Mouse (Mus musculus) thymus, postnatal 0 days (tissue): ENCODE measurements around the gene Trem3. TPM values are rescaled to one million over a fixed set of nuclear protein-coding genes. Genes with fewer than 3 reads are reported as not detected.

ENCODE experiments used
- DNase-seq: peaks from one replicate; pipeline ENCODE4 v3.0.0-alpha.2; 2015; ENCODE audit warnings: low spot score
- polyA plus RNA-seq: library from polyadenylated mRNA; unstranded; fragments of >200 nt; fragmentation: Nextera tagmentation; extraction: Ambion mirVana; gene quantifications from 2 replicates; pipeline ENCODE4 v1.2.1, GENCODE M21; 2015

Trem3 gene
- polyA plus RNA-seq, 1 experiment from 2014 or later, result 0.14 TPM

DNA sequence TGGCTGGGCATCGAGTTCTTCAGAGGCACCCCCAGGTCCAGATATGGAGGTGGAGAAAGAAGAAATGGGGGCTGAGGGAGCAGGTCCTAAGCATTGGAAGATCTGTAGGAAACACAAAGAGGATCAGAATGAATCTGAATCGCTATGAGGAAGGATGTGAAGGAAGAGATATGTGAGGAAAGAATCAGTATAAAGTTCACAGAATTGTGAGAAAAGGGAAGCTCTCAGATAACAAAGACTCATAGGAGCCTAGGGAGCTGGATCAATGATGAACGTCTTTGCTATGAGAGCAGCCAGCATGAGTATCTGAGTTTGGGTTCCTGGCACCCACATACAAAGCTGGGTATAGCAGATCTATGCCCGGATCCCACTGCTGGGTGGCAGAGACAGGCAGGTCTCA lies 22.3 kb downstream of the Trem3 start:
- DNase-seq, result no peak

DNA sequence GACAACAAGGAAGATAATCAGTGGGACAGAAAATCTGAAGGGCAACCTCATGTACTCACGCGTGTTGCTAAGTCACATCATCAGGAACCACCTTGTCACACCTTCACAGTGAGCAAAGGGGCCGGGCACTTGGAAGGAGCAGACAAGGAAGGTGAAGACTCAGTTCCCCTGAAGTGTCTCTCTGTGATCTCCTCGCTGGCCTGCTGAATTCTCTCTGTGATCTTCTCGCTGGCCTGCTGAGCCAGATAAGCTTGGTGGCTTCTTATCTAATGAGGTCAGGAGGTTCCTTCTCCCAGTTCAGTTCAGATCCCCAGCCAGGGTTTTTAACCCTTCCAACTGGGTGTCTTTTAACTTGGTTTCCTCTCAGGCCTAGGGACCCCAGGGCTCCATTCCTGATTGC lies 24.6 kb downstream of the Trem3 start:
- no peak for DNase-seq

DNA sequence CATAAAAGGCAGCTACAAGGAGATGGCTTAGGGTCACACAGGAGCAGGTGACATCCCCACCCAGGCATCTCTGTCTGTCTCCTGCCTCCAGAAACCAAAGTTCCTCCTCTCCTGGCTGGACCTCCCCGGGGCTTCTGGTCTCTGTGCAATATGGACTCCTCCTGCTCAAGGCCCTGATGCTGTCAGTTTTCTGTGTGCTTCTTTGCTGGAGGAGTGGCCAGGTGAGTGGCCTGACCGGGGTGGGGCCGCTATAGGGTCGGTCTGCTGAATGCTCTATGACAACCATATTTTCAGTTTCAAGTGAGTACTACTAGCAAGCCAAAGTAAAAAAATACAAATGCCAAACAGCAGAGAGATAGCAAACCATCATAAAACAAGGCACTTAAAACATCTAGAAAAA lies 25.0 kb downstream of the Trem3 start:
- DNase-seq, result no peak

DNA sequence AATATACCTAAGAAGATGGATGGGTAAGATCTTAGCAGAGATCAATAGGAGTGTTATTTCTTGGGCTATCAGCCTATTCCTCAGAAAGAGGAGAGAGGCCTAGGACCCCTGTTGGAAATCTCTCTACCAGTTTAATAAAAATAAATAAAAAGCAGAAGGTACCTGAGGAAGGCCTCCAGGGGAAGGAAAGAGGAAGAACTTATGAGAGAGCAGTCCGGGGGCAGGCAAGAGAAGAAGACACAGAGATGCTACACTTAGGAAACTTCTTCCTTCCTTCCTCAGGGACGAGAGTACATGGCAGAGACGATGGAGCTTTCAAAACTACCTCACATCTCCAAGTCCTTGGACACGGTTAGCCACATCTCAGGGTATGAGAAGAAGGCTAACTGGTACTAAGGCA lies 26.5 kb downstream of the Trem3 start:
- no peak for DNase-seq

DNA sequence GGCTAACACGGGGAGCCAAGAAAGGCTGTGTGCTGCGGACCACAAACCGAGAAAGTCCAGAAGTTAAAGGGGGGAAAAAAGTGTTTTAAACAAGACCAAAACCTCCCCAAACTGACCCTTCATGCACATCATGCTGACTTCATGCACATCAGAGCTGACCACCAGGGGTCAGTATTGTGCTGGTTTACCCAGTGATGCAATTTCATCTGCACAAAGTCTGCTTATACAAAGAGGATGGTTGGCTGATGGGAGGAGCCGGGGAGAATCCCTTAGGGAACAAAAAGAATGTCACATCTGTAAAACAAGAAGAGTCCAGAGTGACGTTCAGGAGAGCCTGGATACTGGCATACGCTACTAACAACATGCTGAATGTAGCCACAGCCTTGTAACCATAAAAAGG lies 27.3 kb downstream of the Trem3 start:
- DNase-seq, result peak; percentile 77

DNA sequence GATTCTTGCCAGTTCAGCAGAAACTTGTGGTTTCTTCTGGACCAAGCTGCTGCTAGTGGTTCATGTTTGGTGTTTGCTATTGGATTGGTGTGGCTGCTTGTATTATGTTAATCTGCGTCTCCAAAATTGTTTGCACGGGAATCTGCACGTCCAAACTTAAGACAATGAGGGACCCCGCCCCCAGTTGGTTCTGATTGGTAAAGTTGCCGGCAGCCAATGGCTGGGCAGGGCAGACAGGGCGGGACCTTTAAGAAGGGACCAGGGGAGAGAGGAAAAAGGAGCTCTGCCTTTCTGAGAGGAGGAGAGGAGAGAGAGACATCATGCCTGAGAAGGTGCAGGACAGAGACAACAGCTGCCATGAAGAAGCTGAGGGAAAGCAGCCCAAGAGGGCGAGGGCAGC lies 28.2 kb downstream of the Trem3 start:
- DNase-seq, result no peak

DNA sequence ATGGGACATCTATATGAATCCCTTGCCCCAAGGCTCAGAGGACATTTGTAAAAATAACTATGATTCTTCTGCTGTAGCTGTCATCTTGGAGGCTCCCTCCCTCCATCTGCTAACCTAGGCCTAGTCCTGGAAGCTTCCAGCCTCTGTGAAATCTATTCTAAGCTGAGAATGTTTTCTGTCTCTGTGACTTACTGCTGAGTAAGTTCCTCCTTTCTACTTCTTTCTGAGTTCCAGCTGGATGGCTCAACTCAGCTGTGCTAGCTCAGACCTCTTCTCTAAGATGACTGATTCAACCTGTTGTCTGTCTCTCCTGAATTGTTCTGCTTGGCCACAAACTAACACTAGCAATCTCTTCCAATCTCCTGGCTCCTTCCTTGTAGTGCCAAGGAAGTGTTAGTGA lies 30.8 kb downstream of the Trem3 start:
- DNase-seq, result no peak

DNA sequence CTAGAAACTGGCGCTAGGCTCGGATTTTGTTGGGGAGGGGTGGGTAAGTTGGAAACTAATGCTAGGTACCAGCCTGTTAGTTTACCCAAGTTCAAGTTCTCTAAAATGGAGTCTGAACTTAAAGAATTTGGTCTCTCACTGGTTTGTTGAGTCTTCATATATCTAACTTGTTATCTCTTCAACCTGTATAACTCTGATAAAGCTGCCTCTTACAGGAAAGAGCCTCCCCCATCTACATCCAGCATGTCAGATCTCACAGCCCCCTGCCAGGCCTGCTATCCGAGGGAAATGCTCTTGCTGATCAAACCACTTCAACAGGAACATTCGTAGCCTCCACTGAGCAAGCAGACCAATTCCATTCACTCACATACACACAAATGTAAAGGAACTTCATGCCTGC lies 31.4 kb downstream of the Trem3 start:
- no peak for DNase-seq

DNA sequence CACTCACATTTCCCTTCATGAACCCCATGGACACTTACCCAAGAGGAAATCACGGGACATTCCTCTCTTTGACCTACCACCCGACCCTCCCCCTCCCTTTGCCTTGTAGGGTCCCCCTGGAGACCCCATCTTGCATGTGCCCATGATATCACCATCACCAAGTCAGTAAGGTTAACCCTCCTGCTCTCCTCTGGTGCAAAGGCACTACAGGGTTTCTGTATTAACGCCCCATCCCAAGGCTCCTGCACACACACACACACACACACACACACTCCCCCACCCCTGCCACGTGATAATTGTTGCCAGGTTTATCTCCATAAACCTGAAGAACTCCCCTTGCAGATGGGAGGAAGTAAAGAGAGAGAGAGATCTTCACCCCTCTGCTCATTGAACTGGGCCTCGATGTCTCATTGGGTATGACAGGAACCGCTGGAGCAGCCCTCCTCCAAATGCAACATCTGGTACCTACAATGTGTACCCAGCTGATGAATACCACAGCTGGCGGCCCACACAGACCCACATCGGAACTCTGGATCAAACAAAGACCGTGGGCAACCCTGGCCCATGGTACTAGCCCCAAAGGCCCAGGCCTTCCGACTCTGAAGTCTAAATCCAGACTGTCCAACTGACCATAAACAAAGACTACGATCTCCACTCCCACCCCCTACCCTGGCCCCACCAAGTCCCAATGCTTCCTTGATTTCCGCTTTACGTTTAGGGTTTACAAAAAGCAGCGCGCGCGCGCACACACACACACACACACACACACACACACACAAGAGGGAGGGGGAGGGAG lies 33.6 kb downstream of the Trem3 start:
- DNase-seq, result peak; percentile 18

DNA sequence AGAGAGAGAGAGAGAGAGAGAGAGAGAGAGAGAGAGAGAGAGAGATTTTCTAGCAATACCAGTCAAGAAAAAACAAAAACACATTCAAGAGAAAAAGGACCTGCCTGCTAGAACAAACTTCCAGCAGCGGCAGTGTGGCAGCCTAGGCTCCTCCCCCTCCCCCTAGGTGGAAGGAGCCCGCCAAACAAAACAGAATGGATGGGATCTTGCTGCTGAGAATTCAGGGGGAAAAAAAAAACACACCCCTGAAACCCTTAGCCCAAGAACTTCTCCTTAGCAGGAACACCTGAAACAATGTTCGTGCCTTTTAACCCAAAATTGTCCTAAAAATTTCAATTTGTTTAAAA lies 34.1 kb downstream of the Trem3 start:
- peak; percentile 27 for DNase-seq

DNA sequence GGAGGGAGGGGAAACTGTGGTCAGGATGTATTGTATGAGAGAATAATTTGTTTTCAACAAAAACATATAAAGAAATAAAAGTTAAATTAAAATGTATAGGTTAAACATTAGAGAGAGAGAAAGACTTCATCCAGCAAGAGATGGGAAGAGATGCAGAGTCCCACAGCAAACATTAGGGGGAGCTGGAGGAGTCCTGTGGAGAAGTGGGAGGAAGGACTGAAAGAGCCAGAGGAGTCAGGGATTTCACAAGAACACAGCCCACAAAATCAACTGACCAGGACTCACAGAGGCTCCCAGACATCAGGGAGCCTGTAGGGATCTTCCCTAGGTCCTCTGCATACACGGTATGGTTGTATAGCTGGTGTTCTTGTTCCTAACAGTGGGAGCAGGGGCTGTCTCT lies 39.2 kb downstream of the Trem3 start:
- peak; percentile 11 for DNase-seq

DNA sequence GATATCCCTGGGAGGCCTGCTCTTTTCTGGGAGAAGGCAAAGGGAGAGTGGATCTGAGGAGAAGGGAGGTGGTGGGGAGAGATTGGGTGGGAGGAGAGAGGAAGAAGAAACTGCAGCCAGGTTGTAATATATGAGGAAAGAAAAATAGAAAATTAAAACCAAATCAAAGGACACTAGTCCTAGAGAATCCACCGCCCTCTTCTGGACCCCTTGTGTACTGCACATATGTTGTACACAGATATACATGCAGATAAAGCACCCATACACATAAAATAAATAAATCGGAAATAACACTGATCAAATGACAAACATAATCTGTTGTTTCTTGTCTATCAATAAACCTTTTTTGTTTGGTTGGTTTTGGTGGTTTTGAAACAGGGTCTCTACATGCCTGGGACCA lies 39.7 kb downstream of the Trem3 start:
- peak; percentile 18 for DNase-seq

DNA sequence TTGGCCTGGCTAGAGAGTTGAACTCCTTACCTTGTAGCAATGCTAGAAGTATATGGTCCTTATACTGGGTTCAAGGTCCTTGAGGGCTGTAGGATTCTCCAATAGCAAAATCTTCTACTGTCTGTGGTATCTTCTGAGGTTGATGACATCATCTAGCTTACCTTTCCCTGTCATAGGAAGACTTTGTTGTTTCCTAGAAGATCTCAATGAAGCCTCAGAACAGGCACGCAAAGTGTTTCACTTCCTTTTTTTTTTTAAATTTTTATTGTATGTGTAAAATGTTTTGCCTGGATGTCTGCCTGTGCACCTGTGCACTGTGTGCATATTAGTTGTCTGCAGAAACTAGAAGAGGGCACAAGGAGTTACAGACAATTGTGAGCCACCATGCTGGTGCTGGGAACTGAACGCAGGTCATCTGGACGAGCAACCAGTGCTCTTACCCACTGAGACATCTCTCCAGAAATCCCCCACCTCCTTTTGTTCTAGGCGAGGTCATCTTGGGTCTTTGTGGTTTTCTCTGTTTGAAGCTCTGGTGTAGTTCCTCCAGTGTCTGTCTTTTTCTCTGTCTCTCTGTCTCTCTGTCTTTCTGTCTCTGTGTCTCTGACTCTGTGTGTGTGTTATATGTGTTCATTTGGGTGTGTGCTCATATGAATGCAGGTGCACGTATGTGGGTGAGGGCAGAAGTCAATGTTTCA lies 46.1 kb downstream of the Trem3 start:
- no peak for DNase-seq

DNA sequence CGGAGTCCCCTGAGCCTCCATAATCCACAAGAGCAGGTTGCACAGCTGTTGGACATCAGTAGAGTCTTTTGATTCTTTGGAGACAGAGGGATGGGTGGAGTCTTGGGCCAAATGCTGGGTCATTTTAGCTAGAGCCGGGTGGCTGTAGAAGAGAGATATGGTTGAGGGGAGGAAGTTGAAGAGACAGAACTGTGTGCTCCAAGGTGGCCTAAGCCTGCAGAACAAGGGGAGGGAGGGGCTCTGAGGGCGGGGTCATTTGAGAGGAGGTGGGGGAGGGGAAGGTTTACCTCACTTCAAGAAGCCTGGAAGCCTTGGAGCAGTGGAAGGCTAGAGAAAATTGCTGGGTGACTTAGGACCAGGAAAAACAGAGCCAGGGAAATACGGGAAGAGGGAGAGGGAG lies 51.6 kb downstream of the Trem3 start, which contains the start of gene Treml2:
Treml2 (plus strand) TSS at position 296 of the 400 bp plus-strand sequence.
- peak; percentile 45 for DNase-seq

DNA sequence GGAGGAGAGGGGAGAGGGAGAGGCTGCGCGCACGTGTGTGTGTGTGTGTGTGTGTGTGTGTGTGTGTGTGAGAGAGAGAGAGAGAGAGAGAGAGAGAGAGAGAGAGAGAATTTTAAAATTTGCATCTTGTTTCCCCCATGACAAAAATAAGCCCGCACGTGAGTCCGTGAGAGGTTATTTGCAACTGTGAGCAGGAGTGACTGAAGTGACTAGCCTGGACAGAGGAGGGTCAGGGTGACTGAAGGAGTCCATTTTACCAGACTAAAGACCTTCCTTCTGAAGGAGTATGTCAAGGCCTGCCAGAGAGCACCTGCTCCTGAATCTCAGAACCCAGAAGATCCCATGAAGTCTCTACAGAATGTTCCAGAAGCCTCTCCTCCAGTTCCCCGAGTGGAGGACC lies 52.2 kb downstream of the Trem3 start:
- DNase-seq, result no peak

DNA sequence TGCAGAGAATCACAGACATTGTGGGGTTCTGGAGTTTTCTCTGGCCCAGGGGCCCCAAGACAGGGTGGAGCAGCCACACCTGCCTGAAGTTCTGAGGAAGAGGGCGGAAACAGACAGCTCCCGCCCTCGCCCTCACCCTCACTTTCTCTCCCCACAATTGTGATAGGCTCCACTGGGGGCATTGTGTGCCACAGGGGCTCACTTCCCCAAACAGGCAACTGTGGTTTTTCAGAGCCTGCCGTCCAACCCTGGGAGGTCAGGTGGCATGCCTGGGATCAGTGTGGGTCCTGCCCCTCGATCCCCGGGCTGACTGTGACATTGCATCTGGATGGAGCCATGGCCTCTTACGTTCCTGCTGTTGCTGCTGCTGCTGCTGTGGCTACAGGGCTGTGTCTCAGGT lies 52.6 kb downstream of the Trem3 start:
- DNase-seq, result peak; percentile 81

DNA sequence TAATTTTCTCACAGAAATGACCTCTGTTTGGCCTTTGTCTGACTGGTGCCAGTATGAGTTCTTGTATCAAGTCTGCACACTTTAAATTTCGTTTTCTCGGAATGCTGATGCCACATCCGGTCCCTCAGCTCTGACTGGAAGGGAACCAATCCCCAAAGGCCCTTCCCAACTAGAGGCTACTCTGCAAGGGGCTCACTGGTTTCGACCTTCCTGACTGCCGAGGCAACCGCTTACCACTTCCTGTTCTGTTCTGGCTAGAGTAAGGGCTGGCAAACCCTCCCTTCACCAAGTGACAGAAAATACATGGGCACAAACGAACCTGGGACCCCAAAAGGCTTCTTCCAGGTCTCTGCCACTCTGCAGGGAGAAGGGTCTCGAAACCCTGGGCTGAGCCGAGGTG lies 53.3 kb downstream of the Trem3 start:
- DNase-seq, result peak; percentile 83

DNA sequence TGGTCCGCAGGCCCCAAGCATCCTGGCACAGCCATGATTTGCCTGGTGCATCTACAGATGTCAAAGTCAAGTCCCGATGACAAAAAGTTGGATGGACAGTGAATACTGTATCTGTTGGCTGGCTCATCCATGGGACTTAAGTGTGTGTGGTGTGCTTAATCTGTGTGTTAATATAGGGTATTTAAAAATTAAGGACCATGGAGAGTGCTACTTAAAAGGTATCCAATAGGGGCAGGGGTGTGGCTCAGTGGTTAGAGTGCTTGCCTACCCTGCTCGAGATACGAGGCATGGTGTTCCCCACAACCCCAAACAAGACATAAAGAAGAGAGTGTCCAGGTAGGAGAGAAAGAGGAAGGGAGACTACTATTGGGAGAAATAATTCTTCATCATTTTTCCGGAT lies 54.2 kb downstream of the Trem3 start:
- DNase-seq, result peak; percentile 3

Other genes with a start within 250 kb of the Trem3 start
- gene 1700122O11Rik, start 209.5 kb upstream of the Trem3 start, polyA plus RNA-seq, result not detected in 2 replicates
- not detected in 2 replicates for gene 1700067P10Rik, start 158.5 kb upstream of the Trem3 start, polyA plus RNA-seq
- gene 9830107B12Rik, start 101.5 kb upstream of the Trem3 start, polyA plus RNA-seq, result not detected in 2 replicates
- 0.13 and 0.42 TPM in 2 replicates for gene A530064D06Rik, start 80.5 kb upstream of the Trem3 start, polyA plus RNA-seq
- 0.05 TPM in 2 replicates for gene Trem1, start 15.0 kb upstream of the Trem3 start, polyA plus RNA-seq
- 0.82 and 1.5 TPM in 2 replicates for gene Treml4, start 16.5 kb downstream of the Trem3 start, polyA plus RNA-seq
- 8.9 and 11.9 TPM in 2 replicates for gene Treml2, start 51.7 kb downstream of the Trem3 start, polyA plus RNA-seq
- gene B430306N03Rik, start 68.4 kb downstream of the Trem3 start, polyA plus RNA-seq, result 0.53 and 0.64 TPM in 2 replicates
- gene Trem2, start 98.6 kb downstream of the Trem3 start, polyA plus RNA-seq, result 2.1 and 3.8 TPM in 2 replicates
- 0.10 TPM in 2 replicates for gene Treml1, start 112.1 kb downstream of the Trem3 start, polyA plus RNA-seq
- gene Nfya, start 162.1 kb downstream of the Trem3 start, polyA plus RNA-seq, result 13.3 and 15.2 TPM in 2 replicates
- 71.0 and 73.3 TPM in 2 replicates for gene Oard1, start 162.2 kb downstream of the Trem3 start, polyA plus RNA-seq
- gene Apobec2, start 185.2 kb downstream of the Trem3 start, polyA plus RNA-seq, result 0.86 and 1.6 TPM in 2 replicates
- gene Tspo2, start 203.7 kb downstream of the Trem3 start, polyA plus RNA-seq, result 0.17 TPM in 1 of 2 replicates, not detected in the other
- gene Unc5cl, start 207.1 kb downstream of the Trem3 start, polyA plus RNA-seq, result 17.2 and 21.6 TPM in 2 replicates